Mouse (Mus musculus) 3134 (cell line): Measurements from ENCODE around the gene Exd1.
A peak's percentile ranks its signal among the peaks of the same experiment; 100 is the strongest.

Source experiments
- DNase-seq: peaks from one replicate; pipeline ENCODE4 v3.0.0-alpha.2; 2011; ENCODE audit warnings: low spot score; ENCODE audit not compliant: insufficient read length; ENCODE audit errors: extremely low read depth

Gene Exd1

DNA sequence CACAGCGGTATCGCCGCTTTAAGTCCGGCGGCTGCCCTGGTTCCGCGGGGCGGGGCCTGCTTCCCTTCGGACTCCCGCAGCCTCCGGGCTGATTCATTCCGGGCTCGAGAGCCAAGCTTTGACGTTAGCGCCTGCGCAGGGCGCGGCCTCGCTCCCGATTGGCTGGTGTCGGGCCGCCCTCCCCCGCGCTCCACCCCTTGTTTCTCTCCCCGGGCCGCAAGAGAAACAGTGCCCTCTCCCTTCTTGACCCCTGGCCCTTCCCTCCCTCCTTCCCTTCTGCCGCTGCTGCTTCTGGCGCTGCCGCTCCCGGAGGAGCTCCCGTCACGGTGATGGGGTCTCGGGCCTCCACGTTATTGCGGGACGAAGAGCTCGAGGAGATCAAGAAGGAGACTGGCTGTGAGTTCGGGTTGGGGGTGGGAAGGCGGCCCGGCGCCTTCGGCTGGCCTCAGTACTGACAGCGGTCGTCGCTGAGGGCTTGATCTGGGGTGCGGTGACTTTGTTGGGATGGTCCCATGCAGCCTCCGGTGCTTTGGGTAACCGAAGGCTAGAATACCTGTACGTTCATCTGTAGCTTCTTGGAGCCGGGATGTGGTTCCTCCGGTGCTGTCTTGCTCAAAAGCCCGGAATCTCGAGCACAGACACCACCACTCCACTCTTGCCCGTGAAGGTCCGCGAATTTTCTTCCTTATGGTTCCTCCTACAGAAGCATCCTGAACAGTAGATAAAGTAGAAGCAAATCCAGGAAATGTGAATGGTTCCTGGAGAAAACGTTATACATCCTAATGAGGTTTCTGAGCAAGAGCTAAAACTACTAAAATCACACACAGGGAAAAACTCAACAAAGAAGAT, at the start of gene Exd1, which contains the start of gene Chp1:
Exd1 (minus strand) TSS at position 106 of the 849 bp plus-strand sequence.
Chp1 (plus strand) TSS at position 176 of the 849 bp plus-strand sequence.
- peak; percentile 99 for DNase-seq

- DNase-seq = no peak
These were observed 49.4 kb upstream of the Exd1 start for GRCm38 (mm10) chr2:119596781-119597330.

GRCm38 (mm10) chr2:119595308-119595707, 47.9 kb upstream of the Exd1 start:
- no peak for DNase-seq

- DNase-seq = peak; percentile 97
These were observed 46.9 kb upstream of the Exd1 start for GRCm38 (mm10) chr2:119594113-119594981.

- DNase-seq = no peak
These were observed 46.3 kb upstream of the Exd1 start for GRCm38 (mm10) chr2:119593765-119594112.

- peak; percentile 42 for DNase-seq
These were observed 43.8 kb upstream of the Exd1 start for GRCm38 (mm10) chr2:119591247-119591646.

DNA sequence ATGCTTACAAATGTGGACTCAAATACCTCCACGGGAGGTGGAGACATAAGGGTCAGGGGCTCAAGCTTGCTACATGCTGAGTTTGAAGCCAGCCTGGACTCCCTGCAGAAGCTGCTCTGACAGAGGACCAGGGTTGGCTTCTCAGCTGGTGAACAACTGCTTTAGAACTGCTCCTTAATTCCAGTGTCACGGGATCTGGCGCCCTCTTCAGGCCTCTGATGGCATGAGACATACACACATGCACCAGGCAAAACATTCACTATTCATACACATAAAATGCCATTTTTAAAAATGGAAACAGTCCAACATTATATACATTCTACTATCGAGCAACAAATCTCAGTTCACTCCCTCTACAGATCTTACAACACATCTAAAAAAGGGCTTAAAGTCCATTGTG, 40.0 kb upstream of the Exd1 start:
- no peak for DNase-seq

GRCm38 (mm10) chr2:119584282-119584681, 36.9 kb upstream of the Exd1 start:
- DNase-seq = no peak

DNA sequence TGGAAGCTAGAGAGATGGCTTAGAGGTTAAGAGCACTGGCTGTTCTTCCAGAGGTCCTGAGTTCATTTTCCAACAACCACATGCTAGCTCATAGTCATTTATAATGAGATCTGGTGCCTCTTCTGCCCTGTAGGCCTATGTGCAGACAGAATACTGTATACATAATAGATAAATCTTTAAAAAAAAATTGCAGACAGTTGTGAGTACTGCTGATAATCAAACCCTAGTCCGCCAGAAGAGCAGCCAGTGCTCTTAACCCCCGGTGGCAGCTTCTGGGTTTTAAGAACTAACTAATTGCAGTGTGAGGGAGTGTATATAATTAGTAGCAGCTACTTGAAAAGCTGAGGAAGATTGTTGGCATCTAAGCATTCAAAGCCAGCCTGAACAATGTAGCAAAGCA, 36.0 kb upstream of the Exd1 start:
- no peak for DNase-seq

DNA sequence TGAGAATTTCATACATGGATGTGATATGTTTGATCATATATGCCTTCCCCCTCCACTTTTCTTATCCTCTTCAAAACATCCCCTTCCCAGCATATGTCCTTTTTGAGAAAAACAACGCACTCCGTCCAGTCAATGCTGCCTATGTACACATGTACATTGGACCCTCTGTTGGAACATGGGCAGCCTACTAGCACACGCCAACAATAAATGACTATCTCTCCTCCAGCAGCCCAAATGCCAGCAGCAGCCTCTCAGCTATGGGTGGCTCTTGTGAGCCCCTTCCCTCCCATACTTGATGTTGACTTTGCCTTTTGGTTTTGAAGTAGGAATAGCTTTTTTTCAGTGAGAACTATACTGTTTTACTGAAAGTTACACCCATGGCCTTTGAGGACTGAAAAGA, 34.1 kb upstream of the Exd1 start:
- DNase-seq = no peak

DNA sequence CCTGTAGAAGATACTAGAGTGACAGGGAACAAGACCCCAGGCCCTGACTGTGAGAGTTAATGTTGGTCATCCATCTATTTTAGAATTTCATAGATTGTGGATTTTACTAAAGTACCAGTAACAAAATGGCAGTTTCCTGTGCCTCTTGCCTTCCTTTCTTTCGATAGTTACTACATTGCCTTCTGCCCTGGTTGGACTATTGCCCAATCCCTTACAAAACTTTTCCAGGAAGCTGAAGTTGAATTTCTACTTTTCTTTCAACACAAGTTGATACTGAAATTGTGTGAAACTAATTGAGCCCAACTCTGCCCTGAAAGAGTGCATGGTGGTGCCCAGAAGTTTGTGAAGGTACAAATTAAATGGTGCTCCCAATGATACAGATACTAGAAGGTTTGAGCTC, 25.0 kb upstream of the Exd1 start:
- no peak for DNase-seq

DNA sequence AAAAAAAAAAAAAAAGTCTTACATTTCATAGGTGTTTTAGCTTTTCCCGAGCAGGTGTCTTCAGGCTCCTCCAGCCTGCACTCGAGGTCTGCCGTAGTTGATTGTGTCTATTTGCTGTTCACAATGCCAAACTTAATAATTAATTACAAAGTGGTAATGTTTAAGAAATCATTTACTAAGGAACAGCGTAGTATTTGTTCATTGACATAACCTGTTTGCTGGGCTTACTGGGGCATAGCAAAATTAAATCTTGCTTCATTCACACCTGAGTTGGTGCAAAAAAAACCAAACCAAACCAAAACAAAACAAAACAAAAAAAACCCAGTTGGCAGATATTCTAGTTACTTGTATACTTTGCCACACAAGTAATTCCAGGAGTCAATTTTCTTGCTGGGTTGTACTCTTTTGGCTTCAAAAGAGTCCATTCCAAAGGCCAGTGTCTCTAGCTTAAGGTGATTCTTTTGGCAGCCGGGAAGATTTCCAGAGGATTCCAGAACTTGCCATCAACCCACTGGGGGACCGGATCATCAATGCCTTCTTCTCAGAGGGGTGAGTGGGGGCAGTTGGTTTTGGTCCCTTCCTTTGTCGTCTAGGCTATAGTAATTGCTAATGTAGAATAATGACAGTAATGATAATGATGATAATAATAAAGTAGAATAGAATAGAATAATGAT, 18.9 kb upstream of the Exd1 start:
- no peak for DNase-seq

- DNase-seq = no peak
These were observed 17.9 kb upstream of the Exd1 start for GRCm38 (mm10) chr2:119565284-119565683.

DNA sequence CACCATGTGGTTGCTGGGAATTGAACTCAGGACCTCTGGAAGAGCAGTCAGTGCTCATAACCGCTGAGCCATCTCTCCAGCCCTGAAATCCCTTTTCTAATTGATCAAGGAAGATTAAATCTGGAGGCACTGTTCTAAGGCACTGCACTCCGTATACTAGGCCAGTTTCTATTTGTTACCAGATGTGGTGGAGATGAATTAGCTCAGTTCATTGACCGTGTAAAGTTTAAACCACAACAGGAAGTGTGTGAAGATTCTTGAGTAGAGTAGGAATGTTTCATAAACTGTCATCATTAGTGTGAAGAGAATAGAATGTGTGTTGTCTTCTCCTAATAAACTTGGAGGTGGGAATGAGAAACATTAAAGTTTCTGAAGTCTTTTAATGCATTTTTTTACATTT, 14.4 kb upstream of the Exd1 start:
- DNase-seq = no peak

DNA sequence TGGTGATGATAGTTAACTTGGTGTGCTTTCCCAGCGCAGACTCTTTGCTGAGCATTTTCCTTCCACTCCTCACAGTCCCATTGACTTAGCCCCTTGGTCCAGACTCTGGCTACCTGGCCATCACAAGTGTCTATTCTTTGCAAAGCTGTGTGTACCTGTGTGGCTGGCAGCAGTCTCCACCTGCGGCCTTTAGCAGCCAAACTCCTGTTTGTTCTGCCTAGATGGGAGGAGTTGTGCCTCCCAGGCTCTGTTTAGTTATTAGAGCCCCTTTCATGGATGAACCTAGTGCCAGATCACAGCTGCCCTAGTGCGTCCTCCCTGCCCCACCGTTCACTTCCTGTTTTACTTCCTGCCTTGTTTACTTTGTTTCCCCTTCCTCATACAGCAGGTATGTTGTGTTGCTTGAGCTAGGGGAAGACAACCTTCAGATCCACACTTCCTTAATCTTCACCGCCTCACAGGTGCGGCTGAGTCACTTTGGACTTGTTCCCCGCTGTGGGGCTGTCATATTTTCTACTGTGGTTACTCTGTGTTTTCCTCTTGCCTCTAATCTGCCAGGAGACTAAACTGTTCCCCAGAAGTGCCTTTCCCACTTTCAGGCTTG, 11.4 kb upstream of the Exd1 start:
- no peak for DNase-seq

GRCm38 (mm10) chr2:119558039-119558438, 10.6 kb upstream of the Exd1 start:
- DNase-seq = no peak

- no peak for DNase-seq
These were observed 2.3 kb upstream of the Exd1 start for GRCm38 (mm10) chr2:119549678-119550077.

DNA sequence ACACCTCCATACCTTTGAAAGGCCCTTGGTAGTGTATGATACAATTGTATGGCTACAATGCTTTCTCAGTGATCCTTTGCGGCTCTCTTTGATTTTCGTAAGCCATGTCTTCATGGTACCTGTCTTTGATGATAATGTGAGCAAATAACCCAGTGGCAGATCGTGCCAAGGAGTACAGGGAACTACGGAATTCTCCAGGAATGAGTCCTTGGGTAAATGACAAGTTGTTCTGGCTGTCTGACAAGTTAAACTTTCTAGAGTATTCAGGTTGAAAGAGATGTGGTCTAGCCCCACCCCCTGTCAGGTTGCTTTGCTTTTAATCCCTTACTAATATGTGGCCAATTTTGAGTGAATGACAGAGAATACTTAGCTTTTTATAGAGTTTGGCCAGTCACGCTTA, 1.3 kb upstream of the Exd1 start:
- DNase-seq = no peak

DNA sequence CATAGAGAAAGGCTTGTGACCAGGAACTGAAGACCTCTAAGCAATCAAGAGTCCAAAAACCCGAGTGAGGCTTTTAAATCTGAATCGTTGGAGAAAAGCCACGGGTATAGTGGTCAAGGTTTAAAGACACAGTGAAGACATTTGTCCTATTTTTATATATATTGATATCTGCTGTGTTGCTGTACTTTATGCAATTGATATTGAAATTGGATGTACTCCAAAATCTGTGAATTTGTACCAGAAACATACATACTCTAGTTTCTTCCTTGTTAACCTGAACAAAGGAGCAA, 889 bp upstream of the Exd1 start:
- no peak for DNase-seq

- DNase-seq = peak; percentile 96
These were observed 442 bp downstream of the Exd1 start for GRCm38 (mm10) chr2:119546848-119547521.
